In the genomic region with DNA sequence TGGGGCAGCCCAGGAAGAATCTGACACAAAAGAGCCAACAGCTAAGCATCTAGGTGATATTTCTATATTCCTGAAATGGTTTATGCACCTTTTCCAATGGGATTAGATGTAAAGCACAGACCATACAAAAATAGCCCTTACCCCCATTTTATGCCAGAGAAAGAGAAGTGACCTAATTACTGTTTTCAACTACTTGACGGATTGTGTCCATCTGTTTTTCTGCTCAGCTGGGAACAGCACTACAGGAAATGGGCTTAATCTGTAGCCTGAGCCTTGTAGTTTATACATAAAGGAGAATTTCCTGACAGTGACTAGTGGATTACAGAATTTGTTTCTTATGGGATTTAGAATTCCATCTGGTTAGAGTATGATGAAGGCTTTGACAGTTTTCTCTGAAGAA, we compare ENCODE assay signal across 20 mouse cellular contexts.
DNase-seq lines count a peak whose midpoint lies in the region; ATAC-seq lines count a peak whose summit lies in the region.
"Had no signal": no experiment of that assay in that cellular context is flagged by ENCODE, and none has a peak within 500 bp of the region (broad histone marks: within the 10 kb centered on the region; RNA-seq: fewer than 3 reads in every experiment).

No protein-coding gene starts in this region.

- no peaks in the 10 kb centered on the region for H3K9me3 ChIP-seq in embryonic facial prominence, embryonic 14.5 days (ENCODE audit: control insufficient read depth, low read length)
- no peaks in the 10 kb centered on the region for H3K9me3 ChIP-seq in embryonic facial prominence, embryonic 10.5 days
- H3K9me3 ChIP-seq in heart, embryonic 10.5 days, result no peaks in the 10 kb centered on the region
- H3K9me3 ChIP-seq: embryonic facial prominence, embryonic 13.5 days; heart, embryonic 15.5 days; hindbrain, embryonic 10.5 days; intestine, embryonic 15.5 days had no signal

- peak; percentile 58 for DNase-seq in cerebellum, adult 9-10 months
- no peak for DNase-seq in cerebellum, postnatal 4 days (ENCODE audit: low spot score in 2 of 2)
- peak; percentile 30 for DNase-seq in embryonic facial prominence, embryonic 14.5 days (ENCODE audit: low spot score)
- no peak for DNase-seq in embryonic facial prominence, embryonic 10.5 days (ENCODE audit: low spot score)
- peak; percentile 2 to 3 for DNase-seq in heart, postnatal 10 days
- no peak for DNase-seq in heart, embryonic 10.5 days (ENCODE audit: low spot score)
- DNase-seq in mesoderm, embryonic 11.5 days (ENCODE audit: low read depth, low spot score), result peak; percentile 14
- DNase-seq in left cerebral cortex, postnatal 4 days, result no peak
- DNase-seq: adrenal gland, adult 2 months; adrenal gland, postnatal 25 days; forebrain, postnatal 0 days; gastrocnemius, postnatal 10 days; heart, adult 18-20 months; kidney, adult 18-20 months had no signal

- WGBS in embryonic facial prominence, embryonic 14.5 days, result 24% methylated on average over 1 of the region's 1 CpGs
- WGBS in embryonic facial prominence, embryonic 10.5 days, result 31% methylated on average over 1 of the region's 1 CpGs
- 47% methylated on average over 1 of the region's 1 CpGs for WGBS in heart, embryonic 10.5 days

- H3K4me2 ChIP-seq in embryonic facial prominence, embryonic 14.5 days (ENCODE audit: low read depth, low read length), result no peak overlapping the region
- H3K4me2 ChIP-seq: embryonic facial prominence, embryonic 13.5 days; heart, embryonic 11.5 days; heart, embryonic 15.5 days; hindbrain, embryonic 14.5 days; intestine, embryonic 15.5 days had no signal

- no peaks in the 10 kb centered on the region for H3K36me3 ChIP-seq in embryonic facial prominence, embryonic 14.5 days (ENCODE audit: control insufficient read depth, insufficient read depth, low read length)
- no peaks in the 10 kb centered on the region for H3K36me3 ChIP-seq in embryonic facial prominence, embryonic 10.5 days (replicated peaks)
- no peaks in the 10 kb centered on the region for H3K36me3 ChIP-seq in heart, embryonic 10.5 days
- H3K36me3 ChIP-seq: embryonic facial prominence, embryonic 13.5 days; heart, embryonic 15.5 days; hindbrain, embryonic 10.5 days; intestine, embryonic 15.5 days had no signal

- H3K27ac ChIP-seq in embryonic facial prominence, embryonic 14.5 days (replicated peaks; ENCODE audit: low read depth, low read length), result no peak overlapping the region
- no peak overlapping the region for H3K27ac ChIP-seq in embryonic facial prominence, embryonic 10.5 days (replicated peaks)
- no peak overlapping the region for H3K27ac ChIP-seq in heart, embryonic 10.5 days
- H3K27ac ChIP-seq: embryonic facial prominence, embryonic 13.5 days; heart, embryonic 15.5 days; hindbrain, embryonic 10.5 days; hindbrain, embryonic 14.5 days; intestine, embryonic 15.5 days had no signal

- no peak overlapping the region for H3K4me3 ChIP-seq in embryonic facial prominence, embryonic 14.5 days (ENCODE audit: low read depth, low read length)
- no peak overlapping the region for H3K4me3 ChIP-seq in embryonic facial prominence, embryonic 10.5 days
- H3K4me3 ChIP-seq in heart, embryonic 10.5 days, result no peak overlapping the region
- H3K4me3 ChIP-seq: embryonic facial prominence, embryonic 13.5 days; heart, embryonic 15.5 days; hindbrain, embryonic 10.5 days; intestine, embryonic 15.5 days had no signal

- no peak overlapping the region for H3K9ac ChIP-seq in embryonic facial prominence, embryonic 14.5 days (ENCODE audit: low read depth, low read length)
- H3K9ac ChIP-seq: embryonic facial prominence, embryonic 13.5 days; forebrain, postnatal 0 days; heart, embryonic 15.5 days; hindbrain, embryonic 14.5 days; intestine, embryonic 15.5 days had no signal

- no peaks in the 10 kb centered on the region for H3K4me1 ChIP-seq in embryonic facial prominence, embryonic 14.5 days (ENCODE audit: control insufficient read depth, insufficient read depth, low read length)
- H3K4me1 ChIP-seq in embryonic facial prominence, embryonic 10.5 days, result no peaks in the 10 kb centered on the region
- H3K4me1 ChIP-seq in heart, embryonic 10.5 days, result no peaks in the 10 kb centered on the region
- H3K4me1 ChIP-seq: embryonic facial prominence, embryonic 13.5 days; heart, embryonic 15.5 days; hindbrain, embryonic 10.5 days; intestine, embryonic 15.5 days had no signal

- peak; percentile 41; the same call in 1 of the 2 replicates for ATAC-seq in embryonic facial prominence, embryonic 14.5 days (ENCODE audit: low read depth)
- ATAC-seq: intestine, embryonic 15.5 days had no signal

- no peaks in the 10 kb centered on the region for H3K27me3 ChIP-seq in embryonic facial prominence, embryonic 14.5 days (replicated peaks; ENCODE audit: control insufficient read depth, insufficient read depth, low read length)
- no peaks in the 10 kb centered on the region for H3K27me3 ChIP-seq in embryonic facial prominence, embryonic 10.5 days (replicated peaks; ENCODE audit: low read depth, poor library complexity, severe bottlenecking)
- H3K27me3 ChIP-seq in heart, embryonic 10.5 days (ENCODE audit: insufficient read depth, poor library complexity, severe bottlenecking), result no peaks in the 10 kb centered on the region
- H3K27me3 ChIP-seq: embryonic facial prominence, embryonic 13.5 days; heart, embryonic 15.5 days; intestine, embryonic 15.5 days had no signal

- intact Hi-C loops in heart, postnatal 10 days (cut with DNase I), result no loop called here
- intact Hi-C loops in left cerebral cortex, postnatal 4 days (cut with DNase I), result loop anchor here (10.0 kb wide), 1 partner anchor 409 kb away; no protein-coding TSS in a partner anchor

Comparison
In these comparisons a context has a peak if more than half of its experiments do, and no peak if none do; other contexts are left out.
1. DNase-seq: peak in cerebellum, adult 9-10 months (single experiment), embryonic facial prominence, embryonic 14.5 days (single experiment), heart, postnatal 10 days (2 of 2) and mesoderm, embryonic 11.5 days (single experiment); none in cerebellum, postnatal 4 days (0 of 2), embryonic facial prominence, embryonic 10.5 days (single experiment), heart, embryonic 10.5 days (single experiment) and left cerebral cortex, postnatal 4 days (single experiment).